Mouse (Mus musculus): ENCODE measurements around the gene Ift80. TPM values are rescaled to one million over a fixed set of nuclear protein-coding genes. Genes with fewer than 3 reads are reported as not detected.

Gene Ift80
- polyA plus RNA-seq, 1 experiment from 2014 or later = 24.0 TPM

- no peak for DNase-seq (ENCODE audit: low spot score)
- Histone ChIP-seq H3K27me3 (ENCODE audit: control insufficient read depth, insufficient read depth, low read length) (no peaks in the 10 kb centered on the region), H3K9me3 (ENCODE audit: control insufficient read depth, low read length) (no peaks in the 10 kb centered on the region), H3K9ac (ENCODE audit: low read length) (no peak overlapping the region), H3K4me1 (replicated peaks; ENCODE audit: control insufficient read depth, insufficient read depth, low read length) (no peaks in the 10 kb centered on the region), H3K36me3 (ENCODE audit: control insufficient read depth, insufficient read depth, low read length) (no peaks in the 10 kb centered on the region), H3K4me2 (ENCODE audit: low read depth, low read length, severe bottlenecking) (no peak overlapping the region), H3K4me3 (ENCODE audit: low read depth, low read length) (no peak overlapping the region), H3K27ac (ENCODE audit: low read depth, low read length) (no peak overlapping the region)
- ATAC-seq (replicated peaks; ENCODE audit: low FRiP score) = no peak
- 92% methylated on average over 5 of the region's 5 CpGs for WGBS
Observed at GRCm38 (mm10) chr3:68886845-68887244, 117.5 kb downstream of the Ift80 start.

GRCm38 (mm10) chr3:68874079-68874478 is 130.3 kb downstream of the Ift80 start:
- no peaks in the 10 kb centered on the region for H3K9me3 ChIP-seq (ENCODE audit: control insufficient read depth, low read length)
- DNase-seq (ENCODE audit: low spot score) = no peak
- 0 out of 2 replicates have a peak, but pooled peaks cover 3% of the 10 kb centered on the region for H3K4me1 ChIP-seq (replicated peaks; ENCODE audit: control insufficient read depth, insufficient read depth, low read length)
- no peak overlapping the region for H3K4me2 ChIP-seq (ENCODE audit: low read depth, low read length, severe bottlenecking)
- no peak overlapping the region for H3K4me3 ChIP-seq (ENCODE audit: low read depth, low read length)
- no peak overlapping the region for H3K27ac ChIP-seq (ENCODE audit: low read depth, low read length)
- H3K36me3 ChIP-seq (ENCODE audit: control insufficient read depth, insufficient read depth, low read length) = no peaks in the 10 kb centered on the region
- ATAC-seq (replicated peaks; ENCODE audit: low FRiP score) = no peak
- 79% methylated on average over 2 of the region's 2 CpGs for WGBS
- H3K27me3 ChIP-seq (ENCODE audit: control insufficient read depth, insufficient read depth, low read length) = peaks cover 14% of the 10 kb centered on the region; the same call in 1 of the 2 replicates
- H3K9ac ChIP-seq (ENCODE audit: low read length) = no peak overlapping the region

GRCm38 (mm10) chr3:68870568-68870950 is 133.8 kb downstream of the Ift80 start:
- Histone ChIP-seq H3K4me3 (ENCODE audit: low read depth, low read length) (peak overlapping the region; percentile 64), H3K36me3 (ENCODE audit: control insufficient read depth, insufficient read depth, low read length) (no peaks in the 10 kb centered on the region), H3K9me3 (ENCODE audit: control insufficient read depth, low read length) (no peaks in the 10 kb centered on the region), H3K9ac (ENCODE audit: low read length) (peak overlapping the region; percentile 65; the same call in 1 of the 2 replicates), H3K4me1 (replicated peaks; ENCODE audit: control insufficient read depth, insufficient read depth, low read length) (0 out of 2 replicates have a peak, but pooled peaks cover 3% of the 10 kb centered on the region), H3K27me3 (ENCODE audit: control insufficient read depth, insufficient read depth, low read length) (peaks cover 19% of the 10 kb centered on the region), H3K27ac (ENCODE audit: low read depth, low read length) (no peak overlapping the region), H3K4me2 (ENCODE audit: low read depth, low read length, severe bottlenecking) (peak overlapping the region; percentile 99)
- 3% methylated on average over 15 of the region's 15 CpGs for WGBS
- no peak for ATAC-seq (replicated peaks; ENCODE audit: low FRiP score)
- no peak for DNase-seq (ENCODE audit: low spot score)

GRCm38 (mm10) chr3:68869691-68870567 is 134.4 kb downstream of the Ift80 start:
- H3K36me3 ChIP-seq (ENCODE audit: control insufficient read depth, insufficient read depth, low read length) = no peaks in the 10 kb centered on the region
- DNase-seq (ENCODE audit: low spot score) (peak; percentile 81), ATAC-seq (replicated peaks; ENCODE audit: low FRiP score) (peak; percentile 83)
- H3K27ac ChIP-seq (ENCODE audit: low read depth, low read length) = no peak overlapping the region
- peak overlapping the region; percentile 99 for H3K4me2 ChIP-seq (ENCODE audit: low read depth, low read length, severe bottlenecking)
- peak overlapping the region; percentile 64 for H3K4me3 ChIP-seq (ENCODE audit: low read depth, low read length)
- under 1% methylated on average over 95 of the region's 96 CpGs for WGBS
- H3K27me3 ChIP-seq (ENCODE audit: control insufficient read depth, insufficient read depth, low read length) = peaks cover 19% of the 10 kb centered on the region
- 0 out of 2 replicates have a peak, but pooled peaks cover 3% of the 10 kb centered on the region for H3K4me1 ChIP-seq (replicated peaks; ENCODE audit: control insufficient read depth, insufficient read depth, low read length)
- H3K9ac ChIP-seq (ENCODE audit: low read length) = peak overlapping the region; percentile 65
- no peaks in the 10 kb centered on the region for H3K9me3 ChIP-seq (ENCODE audit: control insufficient read depth, low read length)

GRCm38 (mm10) chr3:68869211-68869690 is 135.1 kb downstream of the Ift80 start, which contains the start of gene 1110032F04Rik:
Gene 1110032F04Rik, plus strand, starts transcription at chr3:68869586.
- H3K9me3 ChIP-seq (ENCODE audit: control insufficient read depth, low read length) = no peaks in the 10 kb centered on the region
- ATAC-seq (replicated peaks; ENCODE audit: low FRiP score) (peak; percentile 86), DNase-seq (ENCODE audit: low spot score) (peak; percentile 88)
- peak within 1 kb of the TSS; percentile 64 for H3K4me3 ChIP-seq (ENCODE audit: low read depth, low read length)
- H3K27me3 ChIP-seq (ENCODE audit: control insufficient read depth, insufficient read depth, low read length) = peaks cover 19% of the 10 kb centered on the region
- H3K4me1 ChIP-seq (replicated peaks; ENCODE audit: control insufficient read depth, insufficient read depth, low read length) = 0 out of 2 replicates have a peak, but pooled peaks cover 3% of the 10 kb centered on the region
- H3K4me2 ChIP-seq (ENCODE audit: low read depth, low read length, severe bottlenecking) = peak within 1 kb of the TSS; percentile 99
- peak within 1 kb of the TSS; percentile 65 for H3K9ac ChIP-seq (ENCODE audit: low read length)
- WGBS = under 1% methylated on average over 54 of the region's 62 CpGs
- no peak within 1 kb of the TSS for H3K27ac ChIP-seq (ENCODE audit: low read depth, low read length)
- no peaks in the 10 kb centered on the region for H3K36me3 ChIP-seq (ENCODE audit: control insufficient read depth, insufficient read depth, low read length)

GRCm38 (mm10) chr3:68852414-68852813 is 152.0 kb downstream of the Ift80 start:
- DNase-seq (ENCODE audit: low spot score) (no peak), ATAC-seq (replicated peaks; ENCODE audit: low FRiP score) (no peak)
- no peaks in the 10 kb centered on the region for H3K9me3 ChIP-seq (ENCODE audit: control insufficient read depth, low read length)
- H3K4me1 ChIP-seq (replicated peaks; ENCODE audit: control insufficient read depth, insufficient read depth, low read length) = no peaks in the 10 kb centered on the region
- no peak overlapping the region for H3K27ac ChIP-seq (ENCODE audit: low read depth, low read length)
- no peaks in the 10 kb centered on the region for H3K27me3 ChIP-seq (ENCODE audit: control insufficient read depth, insufficient read depth, low read length)
- H3K9ac ChIP-seq (ENCODE audit: low read length) = no peak overlapping the region
- 90% methylated on average over 1 of the region's 1 CpGs for WGBS
- no peak overlapping the region for H3K4me2 ChIP-seq (ENCODE audit: low read depth, low read length, severe bottlenecking)
- H3K36me3 ChIP-seq (ENCODE audit: control insufficient read depth, insufficient read depth, low read length) = no peaks in the 10 kb centered on the region
- no peak overlapping the region for H3K4me3 ChIP-seq (ENCODE audit: low read depth, low read length)

- Histone ChIP-seq H3K27me3 (ENCODE audit: control insufficient read depth, insufficient read depth, low read length) (no peaks in the 10 kb centered on the region), H3K36me3 (ENCODE audit: control insufficient read depth, insufficient read depth, low read length) (no peaks in the 10 kb centered on the region), H3K4me1 (replicated peaks; ENCODE audit: control insufficient read depth, insufficient read depth, low read length) (no peaks in the 10 kb centered on the region), H3K9me3 (ENCODE audit: control insufficient read depth, low read length) (no peaks in the 10 kb centered on the region), H3K4me3 (ENCODE audit: low read depth, low read length) (no peak overlapping the region), H3K4me2 (ENCODE audit: low read depth, low read length, severe bottlenecking) (no peak overlapping the region), H3K27ac (ENCODE audit: low read depth, low read length) (no peak overlapping the region), H3K9ac (ENCODE audit: low read length) (no peak overlapping the region)
- ATAC-seq (replicated peaks; ENCODE audit: low FRiP score) (no peak), DNase-seq (ENCODE audit: low spot score) (no peak)
- WGBS = 64% methylated on average over 3 of the region's 3 CpGs
Observed at GRCm38 (mm10) chr3:68848323-68848722, 156.0 kb downstream of the Ift80 start.

- Histone ChIP-seq H3K4me3 (ENCODE audit: low read depth, low read length) (no peak overlapping the region), H3K9me3 (ENCODE audit: control insufficient read depth, low read length) (no peaks in the 10 kb centered on the region), H3K4me2 (ENCODE audit: low read depth, low read length, severe bottlenecking) (no peak overlapping the region), H3K36me3 (ENCODE audit: control insufficient read depth, insufficient read depth, low read length) (no peaks in the 10 kb centered on the region), H3K9ac (ENCODE audit: low read length) (no peak overlapping the region), H3K27ac (ENCODE audit: low read depth, low read length) (no peak overlapping the region), H3K27me3 (ENCODE audit: control insufficient read depth, insufficient read depth, low read length) (no peaks in the 10 kb centered on the region), H3K4me1 (replicated peaks; ENCODE audit: control insufficient read depth, insufficient read depth, low read length) (no peaks in the 10 kb centered on the region)
- no peak for ATAC-seq (replicated peaks; ENCODE audit: low FRiP score)
- no peak for DNase-seq (ENCODE audit: low spot score)
- 94% methylated on average over 4 of the region's 4 CpGs for WGBS
Observed at GRCm38 (mm10) chr3:68844025-68844424, 160.3 kb downstream of the Ift80 start.
